Mouse (Mus musculus) lung, postnatal 14 days (tissue): Measurements from ENCODE around the gene Maml3.

Experiments
- DNase-seq: peaks from one replicate; pipeline ENCODE4 v3.0.0; 2021

Maml3 gene

DNA sequence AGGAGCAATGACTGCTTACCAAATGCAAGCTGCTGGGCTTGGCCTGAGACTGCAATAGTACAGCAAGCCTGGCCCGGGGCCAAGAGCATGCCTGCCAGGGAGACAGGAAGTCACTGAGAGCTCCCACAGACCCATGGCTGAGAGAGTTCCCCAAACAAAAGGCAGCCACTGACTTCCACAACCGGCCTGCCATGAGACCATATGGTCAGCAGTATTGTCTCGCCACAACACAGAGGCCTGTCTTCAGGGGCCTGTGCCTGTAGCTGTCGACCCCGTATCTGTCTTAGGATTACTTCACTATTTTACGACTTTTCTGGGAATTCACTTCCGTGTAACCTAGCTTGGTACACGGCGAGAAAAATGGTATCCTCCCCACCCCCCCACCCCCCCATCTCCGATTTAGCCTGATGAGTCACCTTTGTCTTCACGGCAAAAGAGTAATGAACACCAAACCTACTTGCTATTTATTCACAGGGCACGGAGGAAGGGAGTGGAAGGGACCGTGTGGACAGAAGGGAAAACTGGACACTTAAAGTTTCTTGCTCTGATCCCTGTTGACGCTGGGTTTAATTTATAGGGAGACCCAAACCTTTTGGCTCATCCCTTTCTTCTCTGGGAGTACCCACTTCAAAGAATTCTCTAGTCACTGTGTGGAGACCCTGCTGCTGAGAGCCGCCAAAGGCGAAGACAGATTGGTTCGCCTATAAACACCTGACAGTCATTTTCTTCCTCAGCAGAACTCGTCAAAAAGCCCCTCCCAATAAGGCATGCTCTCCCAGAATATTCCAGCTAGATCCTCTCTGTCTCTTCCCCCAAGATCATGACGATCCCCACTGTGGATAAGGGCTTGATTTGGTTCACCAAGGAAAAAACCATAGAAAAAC lies 16.2 kb downstream of the Maml3 start:
- peak; percentile 99 for DNase-seq

GRCm38 (mm10) chr3:52087636-52088280 lies 17.1 kb downstream of the Maml3 start:
- no peak for DNase-seq

- no peak for DNase-seq
Measured at GRCm38 (mm10) chr3:52078763-52079162, 26.1 kb downstream of the Maml3 start.

DNA sequence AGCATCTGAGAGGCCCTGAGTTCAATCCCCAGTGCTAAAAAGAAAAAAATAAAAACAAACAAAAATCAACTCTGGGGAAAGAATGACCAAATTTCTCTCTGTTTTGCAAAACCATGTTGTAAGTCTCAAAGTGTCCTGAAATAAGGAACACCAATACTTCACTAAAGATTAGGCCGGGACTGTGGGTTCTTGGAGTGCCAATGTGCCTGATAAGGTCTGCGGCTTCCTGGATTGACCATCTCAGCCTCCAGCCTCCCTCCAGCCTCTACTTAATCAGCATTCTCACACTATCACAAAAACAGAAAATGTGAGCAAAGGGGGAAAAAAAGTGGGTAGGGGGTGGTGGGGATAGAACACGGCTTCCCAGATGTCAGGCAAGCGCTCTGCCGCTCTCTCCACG lies 30.9 kb downstream of the Maml3 start:
- DNase-seq = no peak

- no peak for DNase-seq
Measured at GRCm38 (mm10) chr3:52071996-52072395, 32.9 kb downstream of the Maml3 start.

GRCm38 (mm10) chr3:52070163-52070478 lies 34.8 kb downstream of the Maml3 start:
- no peak for DNase-seq

- peak; percentile 74 for DNase-seq
Measured at GRCm38 (mm10) chr3:52069304-52070162, 35.3 kb downstream of the Maml3 start.

- DNase-seq = no peak
Measured at GRCm38 (mm10) chr3:52068885-52069284, 36.0 kb downstream of the Maml3 start.

DNA sequence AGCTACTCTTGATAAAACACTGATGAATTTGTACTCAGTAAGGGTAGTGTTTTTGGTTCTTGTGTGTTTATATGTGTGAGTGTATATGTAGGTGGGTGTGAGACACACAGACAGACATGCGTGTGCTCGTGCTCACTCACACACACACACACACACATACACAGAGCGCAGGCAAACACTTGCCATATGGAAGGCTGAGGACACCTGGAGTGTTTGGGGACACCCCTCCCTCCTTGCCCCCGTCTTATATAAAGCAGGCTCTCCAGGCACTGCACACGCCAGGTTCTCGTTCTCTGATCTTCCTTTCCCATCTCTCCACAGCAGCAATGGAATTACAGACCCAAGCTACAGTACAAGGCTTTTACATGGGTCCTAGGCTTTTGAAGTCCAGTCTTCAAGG lies 37.7 kb downstream of the Maml3 start:
- DNase-seq = no peak

DNA sequence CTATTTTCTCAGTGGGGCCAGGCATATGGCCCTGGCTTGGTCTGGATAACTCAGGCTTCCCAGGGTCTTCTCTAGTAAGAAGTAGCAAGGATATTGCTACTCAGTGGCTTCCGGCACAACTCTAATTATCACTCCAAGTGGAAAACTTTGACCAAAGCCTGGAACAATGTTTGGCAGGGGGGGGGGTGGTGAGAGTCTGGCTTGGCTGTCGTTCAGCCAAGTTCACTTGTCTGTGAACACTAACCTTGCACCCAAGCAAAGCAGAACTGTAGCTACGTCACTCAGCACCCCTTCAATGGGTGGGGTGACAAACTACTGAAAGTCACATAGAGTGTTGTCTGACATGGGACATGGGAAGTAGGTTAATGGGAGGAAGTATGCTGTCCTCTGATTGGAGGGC lies 38.7 kb downstream of the Maml3 start:
- no peak for DNase-seq

- no peak for DNase-seq
Measured at GRCm38 (mm10) chr3:52063261-52063655, 41.6 kb downstream of the Maml3 start.

DNA sequence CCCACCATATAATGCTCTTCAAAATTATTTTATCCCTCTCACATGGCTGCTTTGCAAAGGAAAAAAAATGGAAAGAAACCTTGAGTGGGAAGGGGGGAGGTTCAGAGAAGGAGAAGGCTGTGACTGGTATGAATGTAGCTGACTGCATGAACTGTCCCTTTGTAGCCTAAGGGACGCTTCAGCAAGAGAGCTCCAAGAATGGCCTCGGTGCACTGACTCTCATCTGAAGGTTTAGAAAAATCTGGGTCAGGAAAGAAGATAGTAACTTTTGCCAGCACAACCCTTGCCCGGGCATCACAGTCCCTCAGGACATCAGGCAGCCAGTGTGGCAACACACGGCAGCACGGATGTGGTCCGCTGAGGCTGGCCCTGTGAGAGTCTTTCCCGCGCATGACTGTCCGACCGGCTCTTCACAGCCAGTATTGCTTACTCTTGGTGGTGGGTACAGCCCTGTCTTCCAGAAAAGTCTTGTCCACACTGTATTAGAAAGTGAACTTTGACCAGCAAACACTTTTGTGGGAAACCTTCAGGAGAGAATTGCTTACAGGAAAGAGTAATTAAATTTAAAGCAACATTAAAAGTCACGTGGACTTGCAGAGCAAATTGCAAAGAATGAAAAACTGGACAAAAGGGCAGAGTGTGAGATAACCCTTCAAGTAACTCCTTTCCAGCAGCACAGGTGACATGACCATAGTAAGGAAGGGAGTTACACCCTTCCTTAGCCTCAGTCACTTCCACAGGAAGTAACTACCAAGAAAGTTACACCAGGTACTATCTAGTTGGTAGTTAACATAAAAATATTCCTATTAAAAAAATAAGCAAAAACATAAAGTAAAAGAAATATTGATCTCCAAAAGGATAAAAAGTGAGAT lies 42.3 kb downstream of the Maml3 start:
- no peak for DNase-seq

GRCm38 (mm10) chr3:52061472-52062388 lies 43.1 kb downstream of the Maml3 start:
- DNase-seq = no peak

DNA sequence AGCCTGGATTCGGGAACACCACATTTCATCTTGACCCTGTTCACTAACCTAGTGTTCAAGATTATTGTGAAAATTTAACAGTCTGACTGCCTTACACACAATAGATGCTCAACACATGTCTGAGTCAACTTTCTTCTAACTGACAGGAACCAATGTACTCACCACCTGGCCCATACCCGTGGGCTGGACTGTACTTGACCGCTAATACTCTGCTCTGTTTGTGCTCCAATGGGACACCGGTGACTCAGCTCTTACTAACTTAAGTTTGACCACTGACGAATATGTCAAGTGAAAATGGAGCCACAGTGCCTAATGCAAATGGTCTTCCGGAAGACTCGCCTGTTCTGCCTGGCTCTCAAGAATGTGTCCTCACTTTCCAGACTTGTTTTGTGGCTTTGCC lies 44.0 kb downstream of the Maml3 start:
- DNase-seq = no peak

DNA sequence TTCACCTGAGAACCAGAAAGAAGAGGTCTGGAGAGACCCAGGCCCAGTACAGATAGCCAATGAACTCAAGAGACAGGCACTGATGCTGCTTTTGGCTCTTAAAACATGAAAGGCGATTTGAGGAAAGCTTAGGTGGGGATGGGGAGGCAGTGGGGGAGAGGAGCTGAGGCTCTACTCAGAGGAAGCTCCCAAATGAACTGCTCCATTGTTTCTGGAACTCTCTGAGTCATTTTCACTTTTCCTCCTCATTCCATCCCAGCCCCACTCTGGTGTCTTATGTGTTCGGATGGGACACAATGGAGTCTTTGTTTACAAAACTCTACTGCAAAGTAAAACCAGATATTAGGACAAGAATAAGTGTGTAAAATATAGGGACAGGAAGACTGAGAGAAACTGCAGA lies 53.1 kb downstream of the Maml3 start:
- no peak for DNase-seq

DNA sequence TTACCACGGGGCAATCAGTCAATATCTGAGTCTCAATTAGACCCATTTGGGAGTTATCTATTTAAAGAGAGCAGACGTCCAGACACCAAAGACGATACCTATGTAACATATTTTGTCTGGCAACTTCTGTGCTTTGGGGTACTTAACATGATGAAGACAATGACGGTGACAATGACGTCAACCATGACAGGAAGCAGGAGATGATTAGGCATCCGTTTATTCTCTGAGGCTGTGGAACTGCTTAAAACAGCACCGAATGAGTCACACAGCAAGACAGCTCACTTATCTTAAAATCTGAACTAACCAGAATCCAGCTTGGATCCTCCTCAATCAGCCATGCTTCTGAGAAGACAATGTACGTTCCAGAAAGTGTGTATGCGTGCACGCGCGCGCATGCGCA lies 56.8 kb downstream of the Maml3 start:
- no peak for DNase-seq

DNA sequence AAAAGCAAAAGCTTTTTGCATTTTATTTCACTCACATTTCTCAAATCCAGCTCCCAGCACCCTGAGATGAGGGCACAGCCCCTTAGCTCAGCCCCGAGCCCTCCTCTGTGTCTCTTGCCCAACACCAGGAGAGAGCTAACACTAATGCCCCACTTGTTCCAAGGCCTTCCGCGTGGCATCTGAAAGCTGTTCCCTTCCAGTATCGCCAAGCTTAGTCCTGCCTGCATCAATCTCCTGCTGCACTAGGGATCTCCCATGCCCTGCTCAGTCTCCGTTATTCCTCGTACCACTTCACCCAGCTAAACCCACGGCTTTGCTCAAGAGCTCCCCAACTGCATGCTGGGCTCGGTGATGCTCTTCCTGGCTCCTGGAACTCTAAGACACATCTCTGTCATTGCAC lies 57.3 kb downstream of the Maml3 start:
- DNase-seq = no peak

DNA sequence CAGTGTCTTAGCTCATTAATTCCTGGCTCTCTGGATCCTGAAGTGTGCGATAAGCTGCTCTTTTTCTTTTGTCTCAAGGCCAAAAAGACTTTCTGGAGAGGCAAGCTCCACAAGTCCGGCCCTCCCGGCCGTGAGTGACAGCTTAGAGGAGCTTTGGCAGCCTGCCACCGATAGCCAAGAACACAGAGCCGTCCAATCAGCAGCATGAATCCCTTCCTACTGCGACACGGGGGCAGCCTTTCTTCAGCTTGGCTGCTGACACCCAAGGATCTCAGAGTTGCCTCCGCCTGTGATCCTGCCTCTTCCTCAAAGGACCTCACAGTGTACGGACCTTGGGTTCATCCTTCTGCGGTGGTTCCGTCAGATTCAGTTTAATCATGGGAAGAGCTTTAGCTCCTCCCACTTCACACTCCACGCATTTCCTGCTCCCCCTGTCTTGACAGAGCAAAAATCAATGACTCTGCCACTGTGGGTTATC lies 57.9 kb downstream of the Maml3 start:
- peak; percentile 98 for DNase-seq

GRCm38 (mm10) chr3:52046027-52046700 lies 58.7 kb downstream of the Maml3 start:
- peak; percentile 58 for DNase-seq

- DNase-seq = no peak
Measured at GRCm38 (mm10) chr3:52045221-52045641, 59.6 kb downstream of the Maml3 start.

DNA sequence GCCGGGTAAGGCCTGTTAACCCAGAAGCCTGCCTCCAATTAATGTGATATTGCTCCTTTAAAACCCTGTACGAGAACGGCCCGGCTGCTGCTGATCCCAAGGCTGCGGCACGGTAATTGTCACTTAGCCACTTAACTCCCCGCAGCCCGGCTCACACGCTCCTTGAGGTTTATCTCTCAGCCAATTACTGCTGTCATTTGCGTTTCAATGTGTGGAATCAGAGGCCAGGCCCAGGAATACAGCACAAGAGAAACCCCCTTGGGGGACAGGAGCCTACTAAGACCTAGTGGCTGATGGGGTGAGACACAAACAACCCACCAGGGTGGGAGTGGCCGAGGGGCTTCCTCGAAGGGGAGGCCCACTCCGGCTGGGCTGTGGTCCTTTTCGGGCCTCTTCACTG lies 60.2 kb downstream of the Maml3 start:
- no peak for DNase-seq
